Mouse (Mus musculus): ENCODE measurements around the gene Ispd. TPM values are rescaled to one million over a fixed set of nuclear protein-coding genes. Genes with fewer than 3 reads are reported as not detected.

Gene Ispd
- polyA plus RNA-seq, 2 experiments from 2014 or later = 1.8 to 2.7 TPM

DNA sequence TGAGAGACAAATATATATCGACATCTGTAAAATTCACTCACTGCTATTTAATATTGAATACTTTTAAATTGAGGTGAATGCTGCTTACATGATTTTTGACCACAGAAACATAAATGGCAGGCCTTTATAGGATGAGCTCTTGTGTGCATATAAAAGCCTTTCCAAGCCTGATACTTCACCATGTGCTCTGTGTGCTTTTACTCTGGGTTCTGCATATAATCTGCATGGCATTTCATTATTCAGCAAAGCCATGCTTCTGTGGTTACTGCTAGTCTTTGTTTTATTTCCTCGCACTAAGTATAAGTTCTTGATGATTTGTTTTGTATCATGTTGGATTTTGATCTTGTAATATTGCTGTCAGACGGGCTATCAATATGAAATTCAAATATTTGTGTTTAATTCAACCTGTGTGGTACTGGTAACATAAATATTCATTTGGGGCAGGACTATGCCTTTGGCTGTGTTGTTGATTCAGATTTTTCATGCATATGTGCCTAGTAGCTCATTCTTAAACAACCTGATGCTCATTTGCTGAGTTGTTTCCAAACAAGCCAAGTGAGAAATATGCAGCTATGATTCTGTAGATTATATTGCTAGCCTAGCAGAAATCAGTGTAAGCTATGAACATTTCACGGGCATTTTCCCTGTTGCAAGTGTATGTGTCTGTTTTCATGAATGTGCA, 189.3 kb downstream of the Ispd start:
- ATAC-seq = no peak

DNA sequence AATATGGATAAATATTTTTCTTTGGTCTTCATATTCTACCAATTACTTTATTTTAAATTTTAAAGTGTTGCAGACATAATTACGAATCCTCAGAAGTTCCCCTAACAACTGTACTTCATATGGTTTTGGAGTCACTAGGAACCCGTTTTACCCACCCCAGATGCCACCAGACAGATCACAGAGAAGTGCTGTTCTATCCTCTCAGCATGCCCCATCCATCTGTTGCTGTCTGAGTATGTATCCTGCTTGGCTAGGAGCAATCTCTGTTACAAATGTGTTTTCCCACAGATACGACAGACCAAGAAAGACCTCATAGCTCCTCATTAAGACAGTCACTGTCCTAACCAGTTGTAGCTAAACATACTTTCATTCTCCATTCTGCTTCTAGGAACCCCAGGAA, 203.6 kb downstream of the Ispd start:
- ATAC-seq = no peak

DNA sequence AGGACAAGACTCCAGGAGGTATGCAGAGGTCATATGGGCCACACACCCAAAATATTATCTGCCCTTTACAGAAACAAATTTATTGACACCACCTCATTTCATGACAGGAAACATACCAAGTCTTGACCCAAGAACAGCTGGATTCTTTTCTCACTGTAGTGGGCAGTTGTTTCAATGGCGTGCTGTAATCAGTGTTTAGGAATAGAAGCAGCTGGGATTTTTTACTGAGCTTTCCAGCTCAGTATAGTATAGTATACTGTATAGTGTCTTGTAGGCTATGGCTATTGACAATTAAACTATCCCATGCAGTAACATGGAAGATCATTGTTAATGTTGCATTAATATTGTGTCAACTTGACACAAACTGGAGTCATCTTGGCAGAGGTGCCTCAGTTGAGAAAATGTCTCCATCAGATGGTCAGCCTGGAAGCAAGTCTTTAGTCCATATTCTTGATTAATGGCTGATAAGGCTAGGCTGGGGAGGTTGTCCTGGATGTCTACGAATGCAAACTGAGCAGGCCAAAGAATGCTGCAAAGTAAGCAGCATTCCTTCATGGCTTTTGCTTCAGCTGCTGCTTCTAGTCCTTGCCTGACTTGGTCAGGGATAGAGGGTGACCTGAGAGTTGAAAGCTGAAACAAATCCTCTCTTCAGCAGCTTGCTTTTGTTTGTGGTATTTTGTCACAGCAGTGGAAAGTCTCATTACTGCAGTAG, 216.4 kb downstream of the Ispd start:
- ATAC-seq = no peak

DNA sequence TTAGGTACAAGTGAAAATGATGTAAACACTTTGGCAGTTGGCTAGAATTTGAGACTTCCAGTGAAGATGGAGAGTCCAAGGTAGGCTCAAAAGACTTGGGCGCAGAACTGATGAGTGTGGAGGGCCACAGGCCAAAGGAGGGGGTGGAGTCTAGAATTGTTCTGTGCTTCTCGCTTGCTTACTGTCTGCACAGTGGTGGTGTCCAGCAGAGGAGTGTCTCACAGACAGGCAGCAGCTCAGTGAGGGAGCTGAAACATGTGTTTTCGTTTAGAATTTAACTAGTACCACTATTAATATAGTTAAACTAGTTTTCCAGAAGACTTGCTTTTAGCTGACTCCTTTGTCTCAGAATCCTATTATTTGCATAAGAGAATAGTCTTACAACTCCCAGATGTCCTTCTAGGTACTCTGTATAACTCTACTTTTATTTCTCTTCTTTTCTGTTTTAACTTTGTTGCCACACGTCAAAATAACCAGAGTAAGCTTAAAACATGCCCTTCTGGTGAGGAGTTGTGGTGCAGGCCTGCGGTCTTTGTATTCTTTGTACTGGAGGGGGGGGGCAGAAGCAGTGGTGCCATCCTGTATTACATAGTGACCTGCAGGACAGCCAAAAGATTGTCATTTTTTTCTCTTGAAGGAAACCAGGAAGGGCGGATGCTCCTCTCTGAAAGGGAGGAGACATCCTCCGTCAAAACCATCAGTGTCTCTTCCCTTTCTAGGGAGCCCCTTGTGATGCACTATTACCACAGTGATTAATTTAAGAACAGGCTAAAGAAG, 240.9 kb downstream of the Ispd start:
- no peak for ATAC-seq

- ATAC-seq = no peak
These were observed 246.0 kb downstream of the Ispd start for GRCm38 (mm10) chr12:36627204-36627603.

- no peak for ATAC-seq
These were observed 251.2 kb downstream of the Ispd start for GRCm38 (mm10) chr12:36632427-36632826.

GRCm38 (mm10) chr12:36647514-36647913, 266.3 kb downstream of the Ispd start:
- ATAC-seq = no peak

GRCm38 (mm10) chr12:36662496-36662895, 281.2 kb downstream of the Ispd start:
- ATAC-seq = no peak

DNA sequence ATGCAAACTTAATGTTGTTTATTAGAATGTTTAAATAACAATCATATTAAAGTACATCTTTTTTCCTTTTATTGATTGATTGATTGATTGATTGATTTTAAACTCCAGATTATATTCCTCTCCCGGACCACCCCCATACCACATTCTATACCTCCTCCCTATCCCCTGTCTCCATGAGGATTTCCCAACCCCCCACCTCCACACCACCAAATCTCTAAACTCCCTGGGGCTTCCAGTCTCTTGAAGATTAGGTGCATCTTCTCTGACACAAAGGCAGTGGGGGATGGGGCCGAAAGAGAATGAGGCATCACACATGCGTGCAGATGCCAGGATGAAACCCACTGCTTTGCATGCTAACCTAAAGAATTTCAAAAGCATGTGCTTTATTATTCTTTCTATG, 283.5 kb downstream of the Ispd start:
- ATAC-seq = no peak

- no peak for ATAC-seq
These were observed 285.5 kb downstream of the Ispd start for GRCm38 (mm10) chr12:36666771-36667170.

DNA sequence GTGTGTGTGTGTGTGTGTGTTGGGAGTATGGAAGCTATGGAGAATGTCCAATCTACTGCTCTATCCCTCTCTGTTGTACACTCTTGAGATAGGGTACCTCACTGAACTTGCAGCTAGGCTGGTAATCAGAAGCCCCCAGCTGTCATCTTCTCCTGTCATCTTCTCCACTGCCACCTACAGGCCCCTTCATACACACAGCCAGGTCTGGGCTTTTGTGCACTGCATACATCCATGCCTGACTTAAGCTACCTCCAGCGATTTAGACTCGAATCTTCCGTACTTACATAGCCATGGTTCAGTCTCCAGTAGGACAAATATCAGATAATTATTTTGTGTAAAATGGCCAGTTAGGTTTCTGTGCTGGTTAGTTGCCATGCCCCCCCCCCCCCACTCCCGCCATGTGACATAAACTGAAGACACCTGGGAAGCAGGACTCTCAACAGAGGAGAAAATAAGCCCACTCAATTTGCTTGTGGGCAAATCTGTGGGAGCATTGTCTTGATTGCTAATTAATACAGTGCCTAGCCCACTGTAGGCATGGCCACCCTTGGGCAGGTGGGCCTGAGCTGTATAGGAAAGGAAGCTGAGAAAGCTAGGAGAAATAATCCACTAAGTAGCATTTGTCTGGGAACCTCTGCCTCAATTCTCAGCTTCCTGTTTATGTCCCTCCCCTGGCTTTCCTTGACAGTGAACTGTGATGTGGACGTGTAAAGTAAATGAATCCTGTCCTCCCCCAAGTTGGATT, 289.1 kb downstream of the Ispd start:
- ATAC-seq = no peak

DNA sequence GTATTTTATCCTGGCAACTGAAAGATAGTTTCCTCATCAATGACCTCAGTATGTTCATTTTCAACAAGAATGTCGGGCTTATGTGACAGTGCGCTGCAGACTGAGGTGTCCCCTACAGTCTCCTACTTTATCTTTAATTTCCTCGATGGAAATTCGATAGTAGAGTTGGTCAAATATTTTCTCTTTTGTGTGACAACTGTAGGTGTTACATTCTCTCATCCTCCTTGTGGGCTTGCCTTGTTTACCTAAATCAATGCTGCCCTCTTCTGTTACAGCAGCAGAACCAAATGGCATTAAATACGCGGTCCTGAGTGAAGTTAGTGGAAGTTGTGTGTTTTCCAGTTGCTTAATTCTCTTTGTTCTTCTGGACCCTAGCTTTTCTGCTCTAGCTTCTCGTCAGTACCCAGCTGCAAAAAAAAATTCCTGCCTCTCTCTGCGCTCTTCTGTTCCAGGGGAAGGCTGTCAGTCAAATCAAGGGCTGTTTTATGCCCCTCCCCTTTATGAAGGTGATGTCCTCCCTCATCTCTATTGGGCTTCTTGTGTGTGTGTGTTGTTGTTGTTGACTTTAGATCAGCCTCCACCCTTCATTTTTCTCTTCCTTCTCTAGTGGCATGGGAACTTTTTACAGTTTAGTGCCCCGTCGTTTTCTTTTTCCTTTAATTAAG, 289.8 kb downstream of the Ispd start:
- ATAC-seq = no peak

- no peak for ATAC-seq
These were observed 293.2 kb downstream of the Ispd start for GRCm38 (mm10) chr12:36674481-36674880.

DNA sequence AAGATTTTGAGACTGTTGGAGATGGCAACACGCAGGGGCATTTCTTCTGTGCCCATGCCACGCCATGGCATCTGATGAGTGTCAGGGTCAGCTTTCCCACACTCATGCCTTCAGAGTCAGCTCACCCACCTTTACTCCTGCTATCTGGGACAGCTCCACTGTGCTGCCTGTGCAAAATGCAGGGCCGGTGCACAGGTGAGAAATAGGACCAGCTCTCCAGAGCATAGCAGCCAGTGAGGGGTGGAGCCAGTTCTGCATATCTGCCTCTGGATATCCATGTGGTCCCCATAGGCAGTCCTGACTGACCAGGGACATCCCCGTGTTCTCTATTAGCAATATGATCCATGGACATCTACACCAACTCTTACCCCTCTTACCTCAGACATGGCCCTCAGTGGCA, 297.0 kb downstream of the Ispd start:
- ATAC-seq = no peak

DNA sequence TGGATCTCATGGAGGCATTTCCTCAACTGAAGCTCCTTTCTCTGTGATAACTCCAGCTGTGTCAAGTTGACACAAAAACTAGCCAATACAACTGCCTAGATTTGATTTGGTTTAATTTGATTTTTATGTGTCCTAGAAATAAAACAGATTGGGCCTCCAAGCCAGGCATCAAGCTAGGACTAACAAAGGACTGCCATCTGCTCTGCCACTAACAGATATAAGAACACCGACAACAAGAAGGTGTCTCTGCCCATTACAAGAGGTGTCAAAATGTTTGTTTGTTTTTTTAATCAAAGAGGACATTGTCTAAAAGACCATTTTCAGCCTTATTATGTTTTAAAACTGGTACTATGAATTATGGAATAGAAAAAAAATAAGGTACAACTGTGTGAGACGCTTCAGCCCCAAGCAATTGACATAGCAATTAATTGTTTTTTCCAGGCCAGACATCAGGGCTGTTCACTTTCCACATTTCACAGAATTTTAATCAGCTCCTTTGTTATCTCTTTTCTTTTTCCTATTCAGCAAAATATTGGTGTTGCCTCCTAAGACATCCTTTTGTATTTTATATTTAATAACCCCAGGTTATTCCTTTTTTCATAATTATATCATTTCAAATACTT, 299.7 kb downstream of the Ispd start:
- ATAC-seq = no peak

DNA sequence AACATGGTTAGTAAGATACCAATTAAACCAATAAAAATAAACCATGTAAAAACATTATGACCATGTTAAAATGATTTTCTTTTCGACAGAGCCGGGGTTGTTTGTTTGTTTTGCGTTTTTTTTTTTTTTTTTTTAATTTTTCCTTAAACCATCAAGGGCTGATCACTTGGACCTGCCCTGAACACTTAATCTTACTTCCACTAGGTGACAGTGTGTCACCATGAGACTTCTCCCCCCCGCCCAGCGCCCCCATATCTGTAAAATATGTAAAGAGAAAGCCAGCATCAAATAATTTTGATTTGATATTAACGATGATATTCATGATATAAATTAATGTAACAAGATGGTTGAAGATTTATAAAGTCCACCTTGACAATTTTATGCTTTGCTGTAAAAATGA, 300.5 kb downstream of the Ispd start:
- no peak for ATAC-seq

- no peak for ATAC-seq
These were observed 312.8 kb downstream of the Ispd start for GRCm38 (mm10) chr12:36694072-36694471.

GRCm38 (mm10) chr12:36704380-36704779, 323.1 kb downstream of the Ispd start:
- no peak for ATAC-seq

DNA sequence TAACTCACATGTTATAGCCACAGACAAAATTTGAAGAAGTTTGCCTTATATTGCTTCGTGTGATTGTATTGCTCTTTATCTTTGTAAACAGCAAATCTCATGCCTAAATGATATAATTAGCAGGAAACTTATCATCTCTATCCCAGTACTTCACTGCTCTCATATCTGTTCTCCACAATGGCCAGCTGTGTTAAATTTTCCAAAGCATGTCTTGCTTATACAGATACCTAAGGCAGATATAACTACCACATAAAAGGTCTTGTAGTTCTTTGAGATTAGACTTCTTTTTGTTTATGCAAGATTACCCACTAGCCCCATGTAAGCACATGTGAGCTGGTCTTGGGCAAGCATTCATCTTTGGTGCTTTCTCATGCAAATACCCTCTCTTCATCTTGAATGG, 327.6 kb downstream of the Ispd start:
- no peak for ATAC-seq

- ATAC-seq = no peak
These were observed 332.8 kb downstream of the Ispd start for GRCm38 (mm10) chr12:36713866-36714662.

GRCm38 (mm10) chr12:36717526-36717925, 336.3 kb downstream of the Ispd start:
- ATAC-seq = no peak

All from CD4-positive, CD25-positive, alpha-beta regulatory T cell, adult 4 months (primary cell).